Mouse (Mus musculus) cerebellum, adult 18-20 months (tissue): ENCODE results near the gene Vipr2.

Experiments
- DNase-seq, 2 experiments: peaks; one replicate each; pipeline ENCODE4 v3.0.0; 2021

Vipr2 gene

GRCm38 (mm10) chr12:116097166-116097565 is 19.6 kb downstream of the Vipr2 start:
- no peak for DNase-seq

- no peak for DNase-seq
These were observed 24.4 kb downstream of the Vipr2 start for GRCm38 (mm10) chr12:116101945-116102344.

- DNase-seq: no peak
These were observed 32.2 kb downstream of the Vipr2 start for GRCm38 (mm10) chr12:116109451-116110353.

GRCm38 (mm10) chr12:116111007-116111694 is 33.6 kb downstream of the Vipr2 start:
- no peak for DNase-seq

- DNase-seq: no peak
These were observed 38.3 kb downstream of the Vipr2 start for GRCm38 (mm10) chr12:116115781-116116180.

- no peak for DNase-seq
These were observed 38.9 kb downstream of the Vipr2 start for GRCm38 (mm10) chr12:116116455-116116854.

- no peak for DNase-seq
These were observed 39.9 kb downstream of the Vipr2 start for GRCm38 (mm10) chr12:116117352-116117929.

GRCm38 (mm10) chr12:116119001-116119400 is 41.5 kb downstream of the Vipr2 start:
- no peak for DNase-seq

GRCm38 (mm10) chr12:116123786-116124185 is 46.3 kb downstream of the Vipr2 start:
- no peak for DNase-seq

- no peak for DNase-seq
These were observed 53.4 kb downstream of the Vipr2 start for GRCm38 (mm10) chr12:116130936-116131335.

GRCm38 (mm10) chr12:116132909-116133308 is 55.4 kb downstream of the Vipr2 start:
- no peak for DNase-seq

- DNase-seq: no peak
These were observed 58.4 kb downstream of the Vipr2 start for GRCm38 (mm10) chr12:116135906-116136305.

GRCm38 (mm10) chr12:116138322-116139205 is 61.0 kb downstream of the Vipr2 start:
- DNase-seq: no peak

- no peak for DNase-seq
These were observed 63.1 kb downstream of the Vipr2 start for GRCm38 (mm10) chr12:116140605-116141004.

- DNase-seq: no peak
These were observed 64.3 kb downstream of the Vipr2 start for GRCm38 (mm10) chr12:116141816-116142215.

- no peak for DNase-seq
These were observed 64.9 kb downstream of the Vipr2 start for GRCm38 (mm10) chr12:116142464-116142863.

- DNase-seq: no peak
These were observed 67.7 kb downstream of the Vipr2 start for GRCm38 (mm10) chr12:116145246-116145645.

- no peak for DNase-seq
These were observed 68.2 kb downstream of the Vipr2 start for GRCm38 (mm10) chr12:116145686-116146085.

- no peak for DNase-seq
These were observed 69.6 kb downstream of the Vipr2 start for GRCm38 (mm10) chr12:116146996-116147634.

- peak; percentile 42 to 44 for DNase-seq
These were observed 75.4 kb downstream of the Vipr2 start for GRCm38 (mm10) chr12:116152866-116153428.

- no peak for DNase-seq
These were observed 79.4 kb downstream of the Vipr2 start for GRCm38 (mm10) chr12:116156792-116157532.
